Mouse (Mus musculus): Measurements from ENCODE around the gene Map7d1. TPM values are rescaled to one million over a fixed set of nuclear protein-coding genes. Genes with fewer than 3 reads are reported as not detected.

Gene Map7d1
- polyA plus RNA-seq, 1 experiment from 2014 or later = 59.8 TPM

DNA sequence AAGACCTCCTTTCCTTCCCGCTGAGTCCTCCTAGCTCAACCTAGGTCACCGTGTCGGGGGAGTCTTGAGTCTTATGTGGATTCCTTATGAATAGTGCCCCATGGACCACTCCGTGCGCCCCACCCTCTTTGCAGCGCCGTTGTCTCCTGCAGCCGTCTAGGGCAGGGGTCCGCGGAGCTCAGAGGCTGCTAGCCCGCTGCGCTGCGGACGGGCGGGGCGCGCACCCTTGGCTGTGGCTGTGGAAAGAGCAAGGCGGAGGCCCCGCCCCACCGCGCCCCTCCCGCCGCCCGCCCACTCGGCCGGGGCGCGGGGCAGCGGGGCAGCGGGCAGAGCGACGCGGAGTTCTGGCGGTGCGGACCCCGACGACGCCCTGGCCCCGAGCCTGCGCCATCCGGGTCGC lies 30.3 kb upstream of the Map7d1 start, which contains the start of gene Col8a2:
TSS of gene Col8a2 (plus strand) at position 302 of the 400 bp plus-strand sequence.
- Histone ChIP-seq H3K27me3 (ENCODE audit: low read depth, poor library complexity, severe bottlenecking) (peaks cover 82% of the 10 kb centered on the region), H3K4me3 (peak within 1 kb of the TSS; percentile 48), H3K4me1 (peaks cover 38% of the 10 kb centered on the region), H3K27ac (replicated peaks) (peak within 1 kb of the TSS; percentile 59; the same call in 1 of the 2 replicates), H3K9me3 (replicated peaks) (no peaks in the 10 kb centered on the region; the same call in 1 of the 2 replicates), H3K36me3 (no peaks in the 10 kb centered on the region)
- DNase-seq (ENCODE audit: low spot score) = no peak
- WGBS = 2% methylated on average over 42 of the region's 42 CpGs

DNA sequence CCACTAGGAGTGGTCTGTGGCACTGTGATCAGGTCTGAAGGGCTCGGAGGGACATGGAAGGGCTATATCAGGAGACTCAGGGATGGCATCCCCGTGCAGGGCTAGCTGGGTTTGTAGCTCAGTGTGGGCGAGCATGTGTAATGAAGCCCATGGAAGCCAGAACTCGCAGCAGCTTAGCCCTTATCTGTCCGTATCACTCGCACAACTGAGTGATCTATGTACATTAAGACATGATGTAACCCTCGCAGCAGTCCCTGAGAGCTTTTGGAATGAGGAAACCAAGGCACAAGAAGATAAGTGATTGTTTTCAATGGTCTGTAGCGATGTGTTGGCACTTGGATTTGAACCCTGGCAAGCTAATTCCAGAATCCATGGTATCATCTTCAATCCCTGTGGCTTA lies 27.4 kb upstream of the Map7d1 start:
- 86% methylated on average over 8 of the region's 8 CpGs for WGBS
- no peak overlapping the region for H3K27ac ChIP-seq (replicated peaks)
- no peak overlapping the region for H3K4me3 ChIP-seq
- H3K4me1 ChIP-seq = peaks cover 38% of the 10 kb centered on the region
- H3K36me3 ChIP-seq = no peaks in the 10 kb centered on the region
- H3K9me3 ChIP-seq (replicated peaks) = no peaks in the 10 kb centered on the region; the same call in 1 of the 2 replicates
- no peak for DNase-seq (ENCODE audit: low spot score)
- peaks cover 60% of the 10 kb centered on the region for H3K27me3 ChIP-seq (ENCODE audit: low read depth, poor library complexity, severe bottlenecking)

DNA sequence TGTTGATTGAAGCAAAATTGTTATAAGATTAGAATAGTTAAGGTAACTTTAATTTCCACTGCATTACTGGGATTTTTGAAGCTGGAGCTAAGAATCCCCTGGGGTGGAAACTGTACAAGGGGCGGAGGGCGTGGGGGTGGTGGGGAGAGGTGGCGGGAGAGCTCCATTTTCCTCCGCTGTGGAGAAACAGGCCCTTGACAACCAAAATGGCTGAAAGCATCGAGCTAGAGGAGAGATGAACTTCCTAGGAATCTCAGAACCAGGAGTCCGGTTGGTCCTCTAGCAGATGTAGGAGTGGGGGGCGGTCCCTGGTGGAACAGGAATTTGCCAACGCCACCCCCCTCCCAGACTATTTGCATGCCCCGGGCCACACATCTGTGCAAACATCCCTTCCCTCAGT lies 25.6 kb upstream of the Map7d1 start:
- no peaks in the 10 kb centered on the region for H3K36me3 ChIP-seq
- 66% methylated on average over 9 of the region's 9 CpGs for WGBS
- peaks cover 31% of the 10 kb centered on the region for H3K4me1 ChIP-seq
- no peak overlapping the region for H3K27ac ChIP-seq (replicated peaks)
- DNase-seq (ENCODE audit: low spot score) = no peak
- H3K9me3 ChIP-seq (replicated peaks) = no peaks in the 10 kb centered on the region; the same call in 1 of the 2 replicates
- H3K27me3 ChIP-seq (ENCODE audit: low read depth, poor library complexity, severe bottlenecking) = peaks cover 45% of the 10 kb centered on the region
- H3K4me3 ChIP-seq = no peak overlapping the region

DNA sequence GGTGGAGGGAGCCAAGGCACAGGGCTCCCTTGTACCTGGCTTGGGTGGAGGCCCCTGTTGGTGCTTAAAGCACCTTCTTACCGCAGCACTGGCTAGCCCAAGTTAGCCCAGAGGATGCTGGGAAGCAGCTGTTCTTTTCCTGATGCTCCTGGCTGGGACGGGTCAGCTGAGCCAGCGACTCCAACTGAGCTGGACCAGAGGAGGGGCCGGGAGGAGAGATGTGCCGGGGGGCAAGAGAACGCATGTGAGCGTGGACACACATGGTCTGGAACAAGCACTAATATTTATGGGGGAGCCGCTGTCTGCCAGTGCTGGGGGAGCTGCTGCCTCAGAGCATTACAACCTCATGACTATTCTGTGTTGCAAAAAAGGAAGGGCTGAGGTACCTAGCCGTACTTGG lies 22.8 kb upstream of the Map7d1 start:
- H3K27me3 ChIP-seq (ENCODE audit: low read depth, poor library complexity, severe bottlenecking) = peaks cover 18% of the 10 kb centered on the region
- peaks cover 24% of the 10 kb centered on the region for H3K36me3 ChIP-seq
- H3K4me3 ChIP-seq = no peak overlapping the region
- H3K27ac ChIP-seq (replicated peaks) = 0 out of 2 replicates have a peak overlapping the region, but pooled peaks have one; percentile 46
- H3K4me1 ChIP-seq = peaks cover 23% of the 10 kb centered on the region
- DNase-seq (ENCODE audit: low spot score) = no peak
- 62% methylated on average over 9 of the region's 9 CpGs for WGBS
- H3K9me3 ChIP-seq (replicated peaks) = no peaks in the 10 kb centered on the region

GRCm38 (mm10) chr4:126278565-126278915 lies 22.4 kb upstream of the Map7d1 start:
- Histone ChIP-seq H3K27me3 (ENCODE audit: low read depth, poor library complexity, severe bottlenecking) (peaks cover 14% of the 10 kb centered on the region; the same call in 1 of the 2 replicates), H3K27ac (replicated peaks) (0 out of 2 replicates have a peak overlapping the region, but pooled peaks have one; percentile 46), H3K4me1 (peaks cover 23% of the 10 kb centered on the region), H3K36me3 (peaks cover 29% of the 10 kb centered on the region), H3K4me3 (no peak overlapping the region), H3K9me3 (replicated peaks) (no peaks in the 10 kb centered on the region)
- DNase-seq (ENCODE audit: low spot score) = no peak
- WGBS = 36% methylated on average over 9 of the region's 9 CpGs

DNA sequence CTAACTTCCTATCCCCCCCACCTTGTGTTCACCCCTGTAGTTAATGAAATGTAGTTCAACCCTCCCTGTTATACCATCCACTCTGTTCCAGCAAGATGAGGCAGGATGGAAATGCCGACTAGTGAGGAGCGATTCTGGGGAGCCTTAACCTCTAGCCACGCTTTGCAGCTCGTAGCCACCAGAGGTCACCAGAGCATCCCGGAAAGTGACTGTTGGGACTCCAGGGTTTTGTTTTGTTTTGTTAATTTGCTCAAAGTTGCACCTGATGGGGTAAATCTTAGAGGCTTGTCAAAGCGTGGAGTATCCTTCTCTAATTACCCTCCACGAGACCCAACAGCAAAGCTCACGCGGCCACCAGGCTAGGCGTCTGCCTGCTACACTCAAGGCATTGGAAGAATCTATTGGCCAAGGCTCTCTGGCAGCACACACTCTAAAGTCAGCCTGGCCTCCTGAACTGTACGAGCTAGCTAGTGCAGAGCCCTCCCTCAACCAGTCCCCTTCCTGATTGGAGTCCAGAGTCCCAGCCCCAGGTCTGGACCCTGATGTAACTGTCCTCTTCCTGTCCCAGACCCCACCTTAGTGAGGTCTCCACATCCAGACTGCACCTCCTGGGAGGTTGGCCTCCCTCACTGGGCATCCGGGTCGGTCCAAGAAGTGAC lies 21.9 kb upstream of the Map7d1 start:
- Histone ChIP-seq H3K4me3 (peak overlapping the region; percentile 26), H3K9me3 (replicated peaks) (no peaks in the 10 kb centered on the region), H3K4me1 (peaks cover 23% of the 10 kb centered on the region), H3K27ac (replicated peaks) (0 out of 2 replicates have a peak overlapping the region, but pooled peaks have one; percentile 46), H3K27me3 (ENCODE audit: low read depth, poor library complexity, severe bottlenecking) (peaks cover 9% of the 10 kb centered on the region; the same call in 1 of the 2 replicates), H3K36me3 (peaks cover 34% of the 10 kb centered on the region)
- WGBS = 11% methylated on average over 13 of the region's 13 CpGs
- peak; percentile 54 for DNase-seq (ENCODE audit: low spot score)

GRCm38 (mm10) chr4:126275681-126276131 lies 19.6 kb upstream of the Map7d1 start:
- 92% methylated on average over 13 of the region's 13 CpGs for WGBS
- peaks cover 44% of the 10 kb centered on the region for H3K36me3 ChIP-seq
- peaks cover 14% of the 10 kb centered on the region for H3K4me1 ChIP-seq
- no peak for DNase-seq (ENCODE audit: low spot score)
- no peaks in the 10 kb centered on the region for H3K9me3 ChIP-seq (replicated peaks)
- H3K27me3 ChIP-seq (ENCODE audit: low read depth, poor library complexity, severe bottlenecking) = 0 out of 2 replicates have a peak, but pooled peaks cover 8% of the 10 kb centered on the region
- no peak overlapping the region for H3K4me3 ChIP-seq
- no peak overlapping the region for H3K27ac ChIP-seq (replicated peaks)

DNA sequence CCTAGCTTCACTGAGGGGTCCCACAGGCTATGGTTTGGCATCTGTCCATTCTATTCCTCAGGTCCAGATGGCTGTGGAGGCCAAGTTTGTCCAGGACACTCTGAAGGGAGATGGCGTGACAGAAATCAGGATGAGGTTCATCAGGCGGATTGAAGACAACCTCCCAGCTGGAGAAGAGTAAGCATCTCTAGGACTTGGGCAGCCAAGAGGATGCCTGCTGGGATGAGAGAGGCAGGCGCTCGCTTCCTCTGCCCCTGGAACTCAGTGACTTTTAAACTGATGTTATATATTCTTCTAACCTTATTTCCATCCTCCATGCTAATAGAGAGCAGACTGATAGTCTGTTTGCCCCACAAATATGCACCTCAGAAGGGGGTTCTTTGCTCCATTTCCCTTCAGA lies 18.9 kb upstream of the Map7d1 start:
- DNase-seq (ENCODE audit: low spot score) = no peak
- peaks cover 44% of the 10 kb centered on the region for H3K36me3 ChIP-seq
- no peaks in the 10 kb centered on the region for H3K9me3 ChIP-seq (replicated peaks)
- peaks cover 14% of the 10 kb centered on the region for H3K4me1 ChIP-seq
- H3K27me3 ChIP-seq (ENCODE audit: low read depth, poor library complexity, severe bottlenecking) = 0 out of 2 replicates have a peak, but pooled peaks cover 8% of the 10 kb centered on the region
- H3K27ac ChIP-seq (replicated peaks) = no peak overlapping the region
- 88% methylated on average over 4 of the region's 4 CpGs for WGBS
- H3K4me3 ChIP-seq = no peak overlapping the region

DNA sequence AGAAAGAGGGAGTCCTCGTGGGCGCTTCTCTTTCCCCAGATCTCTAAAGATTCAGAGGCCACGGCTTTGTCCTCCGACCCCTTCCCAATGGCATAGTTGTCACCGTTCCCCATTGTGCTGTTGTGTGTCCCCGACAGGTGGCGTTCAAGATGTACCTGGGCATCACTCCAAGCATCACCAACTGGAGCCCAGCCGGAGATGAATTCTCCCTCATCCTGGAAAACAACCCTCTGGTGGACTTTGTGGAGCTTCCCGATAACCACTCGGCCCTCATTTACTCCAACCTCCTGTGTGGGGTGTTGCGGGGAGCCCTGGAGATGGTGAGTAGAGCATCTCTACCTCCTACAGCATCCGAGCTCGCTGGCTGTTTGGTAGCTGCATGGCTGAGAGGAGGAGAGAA lies 17.6 kb upstream of the Map7d1 start:
- DNase-seq (ENCODE audit: low spot score) = no peak
- peaks cover 44% of the 10 kb centered on the region for H3K36me3 ChIP-seq
- 74% methylated on average over 13 of the region's 13 CpGs for WGBS
- H3K9me3 ChIP-seq (replicated peaks) = no peaks in the 10 kb centered on the region
- peaks cover 12% of the 10 kb centered on the region for H3K4me1 ChIP-seq
- no peak overlapping the region for H3K27ac ChIP-seq (replicated peaks)
- no peak overlapping the region for H3K4me3 ChIP-seq
- 0 out of 2 replicates have a peak, but pooled peaks cover 6% of the 10 kb centered on the region for H3K27me3 ChIP-seq (ENCODE audit: low read depth, poor library complexity, severe bottlenecking)

- H3K27me3 ChIP-seq (ENCODE audit: low read depth, poor library complexity, severe bottlenecking) = no peaks in the 10 kb centered on the region
- H3K4me3 ChIP-seq = no peak overlapping the region
- no peak for DNase-seq (ENCODE audit: low spot score)
- H3K27ac ChIP-seq (replicated peaks) = no peak overlapping the region
- no peaks in the 10 kb centered on the region for H3K9me3 ChIP-seq (replicated peaks)
- H3K36me3 ChIP-seq = peaks cover 23% of the 10 kb centered on the region
- no peaks in the 10 kb centered on the region for H3K4me1 ChIP-seq
- 84% methylated on average over 3 of the region's 3 CpGs for WGBS
Observed at GRCm38 (mm10) chr4:126269292-126269691, 13.1 kb upstream of the Map7d1 start.

- WGBS = under 1% methylated on average over 46 of the region's 46 CpGs
- Histone ChIP-seq H3K36me3 (no peaks in the 10 kb centered on the region), H3K27me3 (ENCODE audit: low read depth, poor library complexity, severe bottlenecking) (no peaks in the 10 kb centered on the region), H3K27ac (replicated peaks) (peak within 1 kb of the TSS; percentile 89), H3K9me3 (replicated peaks) (no peaks in the 10 kb centered on the region), H3K4me3 (peak within 1 kb of the TSS; percentile 66), H3K4me1 (peaks cover 55% of the 10 kb centered on the region)
- DNase-seq (ENCODE audit: low spot score) = peak; percentile 99
Observed at GRCm38 (mm10) chr4:126262119-126262807, 6.1 kb upstream of the Map7d1 start, which contains the start of gene Trappc3. Gene Trappc3, plus strand, starts transcription at chr4:126262325.

GRCm38 (mm10) chr4:126261675-126262074 lies 5.5 kb upstream of the Map7d1 start:
- no peak for DNase-seq (ENCODE audit: low spot score)
- WGBS = 53% methylated on average over 7 of the region's 7 CpGs
- H3K4me3 ChIP-seq = peak overlapping the region; percentile 66; the same call in 1 of the 2 replicates
- H3K4me1 ChIP-seq = peaks cover 61% of the 10 kb centered on the region
- no peaks in the 10 kb centered on the region for H3K9me3 ChIP-seq (replicated peaks)
- H3K27ac ChIP-seq (replicated peaks) = peak overlapping the region; percentile 89
- H3K27me3 ChIP-seq (ENCODE audit: low read depth, poor library complexity, severe bottlenecking) = no peaks in the 10 kb centered on the region
- no peaks in the 10 kb centered on the region for H3K36me3 ChIP-seq

GRCm38 (mm10) chr4:126261266-126261665 lies 5.1 kb upstream of the Map7d1 start:
- Histone ChIP-seq H3K27me3 (ENCODE audit: low read depth, poor library complexity, severe bottlenecking) (no peaks in the 10 kb centered on the region), H3K9me3 (replicated peaks) (no peaks in the 10 kb centered on the region), H3K27ac (replicated peaks) (peak overlapping the region; percentile 89), H3K4me3 (no peak overlapping the region), H3K36me3 (no peaks in the 10 kb centered on the region), H3K4me1 (peaks cover 61% of the 10 kb centered on the region)
- WGBS = 77% methylated on average over 6 of the region's 6 CpGs
- DNase-seq (ENCODE audit: low spot score) = no peak
